Mouse (Mus musculus): ENCODE data around the gene Srrt.
"Not testable (repeated sequence)": the region's sequence is repeated elsewhere in the genome, so short reads cannot be mapped to it uniquely, and the experiment has no call there.

The Srrt gene

DNA sequence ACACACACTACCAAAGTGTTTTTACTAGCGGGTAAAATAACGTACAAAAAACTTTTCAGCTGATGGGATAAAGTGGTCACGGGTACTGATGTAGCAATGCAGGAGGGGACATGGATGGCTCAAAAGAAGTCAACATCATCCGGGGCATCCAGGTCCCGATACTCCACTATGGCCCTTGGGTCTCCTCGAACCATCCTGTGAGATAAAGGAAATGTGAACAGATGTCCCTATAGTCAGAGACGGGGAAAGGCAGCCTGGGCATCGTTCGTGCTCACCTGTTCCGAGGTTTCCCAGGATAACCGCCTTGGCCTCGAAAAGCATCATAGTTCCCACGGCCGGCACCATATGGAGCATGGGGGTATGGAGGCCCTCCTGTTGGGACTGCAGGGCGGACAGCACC lies 11.8 kb downstream of the Srrt start:
- DNase-seq (ENCODE audit: low spot score), result no peak

DNA sequence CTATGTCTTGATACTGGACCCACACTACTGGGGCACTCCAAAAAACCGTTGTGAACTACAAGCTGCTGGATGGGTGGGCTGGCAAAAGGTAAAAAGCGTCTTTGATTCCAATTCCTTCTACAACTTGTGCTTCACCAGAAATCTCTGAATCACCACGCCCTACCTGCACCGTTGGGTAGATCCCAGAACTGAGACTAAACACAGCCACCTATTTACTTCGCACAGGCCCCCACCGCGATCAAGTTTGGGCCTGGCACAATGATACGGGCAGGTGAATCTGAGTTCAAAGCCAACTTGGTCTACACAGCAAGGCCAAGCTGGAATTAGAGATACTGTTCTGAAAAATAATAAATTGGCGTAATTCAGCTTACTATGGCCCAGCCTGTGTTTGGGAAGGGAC lies 12.2 kb downstream of the Srrt start:
- DNase-seq (ENCODE audit: low spot score), result no peak

DNA sequence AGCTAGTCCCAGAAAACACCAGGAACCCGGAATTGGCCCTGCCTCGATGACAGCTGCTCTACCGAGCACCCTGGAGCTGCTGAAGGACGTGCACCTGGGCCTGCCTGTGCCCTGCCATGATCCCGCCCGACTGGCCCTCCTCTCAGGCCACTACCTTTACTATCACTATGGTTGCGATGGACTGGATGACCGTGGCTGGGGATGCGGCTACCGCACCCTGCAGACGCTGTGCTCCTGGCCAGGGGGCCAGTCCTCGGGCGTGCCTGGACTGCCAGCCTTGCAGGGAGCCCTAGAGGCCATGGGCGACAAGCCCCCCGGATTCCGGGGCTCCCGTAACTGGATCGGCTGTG lies 12.8 kb downstream of the Srrt start:
- DNase-seq (ENCODE audit: low spot score), result no peak

DNA sequence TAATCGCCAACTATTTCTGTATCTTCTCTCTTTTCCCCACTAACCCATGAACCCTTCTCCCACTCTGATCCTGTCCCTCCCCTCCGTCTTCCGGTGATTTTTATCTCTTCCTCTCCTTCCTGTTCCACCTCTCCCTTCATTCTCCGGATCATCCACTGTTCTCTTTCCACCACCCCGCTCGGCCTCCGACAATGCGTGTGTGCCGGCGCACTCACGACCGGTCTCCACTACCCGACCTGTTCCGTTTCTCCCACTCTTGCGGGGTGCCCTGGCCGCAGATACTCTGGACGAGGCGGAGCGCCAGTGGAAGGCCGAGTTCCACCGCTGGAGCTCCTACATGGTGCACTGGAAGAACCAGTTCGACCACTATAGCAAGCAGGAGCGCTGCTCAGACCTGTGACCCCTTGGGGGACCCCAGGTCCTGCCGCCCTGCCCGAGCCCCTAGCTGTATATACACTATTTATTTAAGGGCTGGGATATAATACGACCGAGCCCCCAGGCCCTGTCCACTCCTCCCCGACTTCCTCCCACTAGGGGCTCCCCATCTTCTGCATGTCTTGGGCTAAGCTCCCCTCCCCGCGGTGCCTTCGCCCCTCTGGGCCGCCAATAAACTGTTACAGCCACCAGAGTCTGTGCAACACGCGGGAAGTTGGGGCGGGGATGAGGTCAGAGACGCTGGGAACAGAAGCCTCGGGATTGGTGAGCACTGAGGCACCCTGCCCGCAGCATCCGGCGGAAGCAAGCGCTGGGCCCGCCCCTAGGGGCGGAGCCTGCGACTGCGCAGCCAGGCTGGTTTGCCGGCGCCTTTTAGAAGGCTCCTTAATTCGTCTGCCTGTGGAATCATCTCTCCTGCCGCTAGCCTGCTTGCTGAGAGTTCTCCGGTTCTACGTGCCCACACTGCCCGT lies 13.4 kb downstream of the Srrt start, which contains the start of gene Ufsp1:
Gene Ufsp1, plus strand, starts transcription at position 791 of the 905 bp plus-strand sequence.
- DNase-seq (ENCODE audit: low spot score), result peak; percentile 96

DNA sequence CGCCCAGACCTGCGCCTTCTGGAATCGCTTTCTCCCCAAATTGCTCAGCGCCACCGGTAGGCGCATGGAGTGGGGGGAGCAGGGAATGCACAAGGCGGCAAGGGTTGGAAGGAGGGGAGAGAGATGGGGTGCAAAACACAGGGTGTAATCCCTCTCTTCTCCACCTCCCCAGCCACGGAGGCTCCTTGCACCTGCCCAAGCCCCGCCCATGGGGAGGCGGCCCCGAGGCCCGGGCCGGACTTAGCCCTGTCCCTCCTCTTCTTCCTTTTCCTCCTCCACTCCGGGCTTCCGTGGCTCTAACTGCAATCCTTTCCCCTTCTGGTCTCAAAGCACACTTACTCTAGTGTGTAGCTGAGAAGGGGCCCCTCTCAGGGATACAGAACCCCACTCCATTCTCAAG lies 14.2 kb downstream of the Srrt start:
- DNase-seq (ENCODE audit: low spot score), result peak; percentile 73

DNA sequence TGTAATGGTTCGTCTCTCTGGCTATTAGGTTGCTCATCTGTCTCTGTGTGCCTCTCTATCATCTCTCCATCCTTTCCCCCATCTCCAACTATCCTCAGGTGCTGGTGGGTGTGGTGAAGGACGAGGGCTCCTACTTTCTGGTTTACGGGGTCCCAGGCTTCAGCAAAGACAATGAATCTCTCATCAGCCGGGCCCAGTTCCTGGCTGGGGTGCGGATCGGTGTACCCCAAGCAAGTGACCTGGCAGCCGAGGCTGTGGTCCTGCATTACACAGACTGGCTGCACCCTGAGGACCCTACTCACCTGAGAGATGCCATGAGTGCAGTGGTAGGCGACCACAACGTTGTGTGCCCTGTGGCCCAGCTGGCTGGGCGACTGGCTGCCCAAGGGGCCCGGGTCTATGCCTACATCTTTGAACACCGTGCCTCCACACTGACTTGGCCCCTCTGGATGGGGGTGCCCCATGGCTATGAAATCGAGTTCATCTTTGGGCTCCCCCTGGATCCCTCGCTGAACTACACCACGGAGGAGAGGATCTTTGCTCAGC lies 16.0 kb downstream of the Srrt start:
- DNase-seq (ENCODE audit: low spot score), result no peak

DNA sequence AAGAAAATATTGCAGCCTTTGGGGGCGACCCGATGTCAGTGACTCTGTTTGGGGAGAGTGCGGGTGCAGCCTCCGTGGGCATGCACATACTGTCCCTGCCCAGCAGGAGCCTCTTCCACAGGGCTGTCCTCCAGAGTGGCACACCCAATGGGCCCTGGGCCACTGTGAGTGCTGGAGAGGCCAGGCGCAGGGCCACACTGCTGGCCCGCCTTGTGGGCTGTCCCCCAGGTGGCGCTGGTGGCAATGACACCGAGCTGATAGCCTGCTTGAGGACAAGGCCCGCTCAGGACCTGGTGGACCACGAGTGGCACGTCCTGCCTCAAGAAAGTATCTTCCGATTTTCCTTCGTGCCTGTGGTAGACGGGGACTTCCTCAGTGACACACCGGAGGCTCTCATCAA lies 16.8 kb downstream of the Srrt start:
- peak; percentile 52 for DNase-seq (ENCODE audit: low spot score)

DNA sequence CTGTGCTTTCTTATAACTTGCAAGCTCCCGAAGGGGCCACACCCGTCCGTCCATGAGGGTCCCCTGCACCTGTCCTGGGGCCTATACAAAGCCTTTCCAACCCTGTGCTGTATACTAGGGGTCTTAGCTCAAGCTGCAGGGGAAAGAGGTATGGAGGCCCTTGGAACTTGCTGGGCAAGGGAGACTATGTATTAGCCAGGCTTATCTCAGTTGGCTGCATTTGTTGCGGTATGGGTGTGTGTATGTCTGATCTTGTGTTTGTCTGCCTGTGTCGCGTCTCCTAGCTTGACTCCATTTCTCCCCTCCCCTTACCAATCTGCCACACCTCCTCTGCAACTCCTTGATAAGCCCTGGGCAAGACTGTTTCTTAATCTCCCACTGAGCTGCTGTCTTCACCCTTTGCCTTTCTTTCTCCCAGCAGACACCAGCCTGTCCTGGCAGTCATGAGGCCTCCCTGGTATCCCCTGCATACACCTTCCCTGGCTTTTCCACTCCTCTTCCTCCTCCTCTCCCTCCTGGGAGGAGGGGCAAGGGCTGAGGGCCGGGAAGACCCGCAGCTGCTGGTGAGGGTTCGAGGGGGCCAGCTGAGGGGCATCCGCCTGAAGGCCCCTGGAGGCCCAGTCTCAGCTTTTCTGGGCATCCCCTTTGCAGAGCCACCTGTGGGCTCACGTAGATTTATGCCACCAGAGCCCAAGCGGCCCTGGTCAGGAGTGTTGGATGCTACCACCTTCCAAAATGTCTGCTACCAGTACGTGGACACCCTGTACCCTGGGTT lies 17.7 kb downstream of the Srrt start:
- DNase-seq (ENCODE audit: low spot score), result no peak

DNA sequence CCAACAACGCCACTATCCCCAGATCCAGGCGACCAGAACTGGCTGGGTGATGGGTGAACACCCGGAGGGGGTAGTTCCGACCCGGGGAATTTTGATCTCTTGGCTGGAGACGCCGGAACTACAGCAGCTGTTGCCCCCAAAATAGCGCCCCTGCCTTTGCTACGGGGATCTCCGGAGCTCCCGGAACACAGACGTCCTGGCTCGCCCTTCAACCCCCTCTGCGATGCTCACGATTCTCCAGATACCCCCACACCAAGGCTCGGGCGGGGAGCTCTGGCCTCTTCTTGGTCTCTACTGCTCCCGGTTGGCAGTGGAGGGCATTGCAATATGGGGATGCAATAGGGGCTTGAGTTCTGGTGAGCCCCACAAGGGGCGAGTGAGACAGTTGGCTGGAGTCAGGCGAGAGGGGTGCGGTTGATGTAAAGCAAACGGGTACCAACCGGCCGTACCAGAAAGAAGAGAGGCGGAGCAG lies 18.4 kb downstream of the Srrt start:
- DNase-seq (ENCODE audit: low spot score), result peak; percentile 69

DNA sequence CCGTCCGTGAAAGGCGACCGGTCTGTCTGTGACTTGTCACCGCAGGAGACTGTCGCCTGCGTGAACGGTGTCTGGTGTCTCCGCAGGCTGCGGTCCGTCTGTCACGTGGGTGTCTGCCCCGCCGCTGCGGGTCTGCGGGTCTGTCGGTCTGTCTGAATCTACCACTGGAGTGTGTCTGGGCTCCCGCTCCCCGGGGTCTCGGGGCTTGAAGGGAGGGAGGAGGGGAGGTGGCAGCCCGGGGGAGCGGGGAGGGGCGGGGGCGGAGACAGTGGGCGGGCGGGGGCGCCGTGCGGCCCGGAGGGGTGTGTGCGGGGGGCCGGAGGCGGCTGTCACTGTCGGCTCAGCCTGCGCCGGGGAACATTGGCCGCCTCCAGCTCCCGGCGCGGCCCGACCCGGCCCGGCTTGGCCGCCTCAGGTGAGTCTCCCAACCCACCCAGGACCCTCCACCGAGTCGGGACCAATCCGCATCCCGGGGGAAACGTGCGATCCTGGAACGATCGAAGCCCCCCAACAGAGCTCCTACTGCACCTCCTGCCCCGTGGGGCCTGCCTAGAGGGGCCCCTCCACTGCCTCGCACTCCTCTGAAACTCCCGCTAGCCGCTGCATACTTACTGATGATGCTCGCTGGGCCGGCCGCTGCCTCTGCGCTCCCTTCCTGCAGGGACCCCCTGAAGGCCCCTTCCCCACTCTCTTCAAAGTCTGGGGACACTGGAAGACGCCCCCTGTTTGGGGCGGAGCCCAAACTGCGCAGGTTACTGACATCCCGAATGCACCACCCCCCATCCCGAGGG lies 19.3 kb downstream of the Srrt start:
- DNase-seq (ENCODE audit: low spot score), result peak; percentile 64

DNA sequence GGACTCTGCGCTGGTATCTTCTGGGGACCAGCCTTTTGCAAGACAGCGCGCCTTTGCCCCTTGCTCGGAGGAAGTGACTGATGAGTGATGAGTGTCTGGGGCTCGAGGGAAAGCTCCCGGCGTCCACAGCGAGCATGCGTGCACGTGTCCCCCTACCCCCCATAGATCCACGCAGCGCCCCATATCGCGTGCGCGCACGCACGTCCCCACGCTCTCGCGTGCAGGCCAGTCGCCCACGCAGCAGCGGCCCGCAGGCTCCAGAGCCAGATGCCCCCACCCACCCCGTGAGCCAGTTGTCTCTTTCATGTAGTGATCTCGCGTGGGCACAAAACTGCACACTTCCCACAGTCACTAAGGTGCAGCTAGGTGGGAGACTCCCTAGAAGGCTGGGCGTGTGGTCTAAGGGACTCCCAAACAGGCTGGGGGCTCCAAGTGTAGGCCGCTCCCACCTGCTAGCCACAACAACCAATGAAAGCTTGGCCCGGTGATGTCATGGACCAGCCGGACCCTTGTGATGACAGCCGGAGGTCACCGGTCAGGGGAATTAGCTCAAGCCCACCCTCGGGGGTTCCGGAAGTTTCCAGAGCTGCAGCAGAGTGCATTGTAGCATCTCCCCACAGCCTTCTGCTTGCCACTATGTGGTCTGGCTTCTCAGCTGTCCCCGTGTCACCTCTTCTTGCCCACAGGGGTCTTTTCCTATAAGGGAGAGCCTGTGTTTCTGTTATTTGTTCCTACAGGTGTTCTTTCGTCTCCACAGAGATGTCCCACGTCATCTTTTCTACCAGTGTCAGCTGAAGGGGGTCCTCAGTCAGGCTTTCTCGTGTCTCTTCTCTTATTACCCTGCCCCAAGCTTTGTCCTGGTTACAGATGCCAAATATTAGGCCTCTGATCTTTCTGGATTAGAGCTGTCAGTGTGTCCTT lies 20.2 kb downstream of the Srrt start, which contains the start of gene Ache:
Gene Ache, plus strand, starts transcription at position 488 of the 921 bp plus-strand sequence.
- DNase-seq (ENCODE audit: low spot score), result peak; percentile 72

DNA sequence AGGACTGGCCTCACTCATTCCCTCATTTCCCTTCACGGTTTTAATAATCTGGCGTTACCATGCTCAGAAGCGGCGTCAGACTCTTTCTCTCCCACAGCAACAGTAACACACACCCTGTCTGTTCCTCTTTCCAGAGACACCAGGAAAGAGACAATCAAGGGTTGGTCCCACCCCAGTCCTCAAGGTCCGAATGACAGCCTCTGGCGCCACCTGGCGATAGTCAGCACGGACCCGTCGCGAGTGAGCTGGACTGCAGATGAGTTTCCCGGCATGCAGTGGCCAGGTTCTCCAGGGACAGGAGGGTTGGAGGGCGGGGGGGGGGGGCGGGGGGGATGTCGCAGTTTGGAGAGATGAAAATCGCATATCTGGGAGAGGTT lies 20.8 kb downstream of the Srrt start:
- DNase-seq (ENCODE audit: low spot score), result peak; percentile 93

DNA sequence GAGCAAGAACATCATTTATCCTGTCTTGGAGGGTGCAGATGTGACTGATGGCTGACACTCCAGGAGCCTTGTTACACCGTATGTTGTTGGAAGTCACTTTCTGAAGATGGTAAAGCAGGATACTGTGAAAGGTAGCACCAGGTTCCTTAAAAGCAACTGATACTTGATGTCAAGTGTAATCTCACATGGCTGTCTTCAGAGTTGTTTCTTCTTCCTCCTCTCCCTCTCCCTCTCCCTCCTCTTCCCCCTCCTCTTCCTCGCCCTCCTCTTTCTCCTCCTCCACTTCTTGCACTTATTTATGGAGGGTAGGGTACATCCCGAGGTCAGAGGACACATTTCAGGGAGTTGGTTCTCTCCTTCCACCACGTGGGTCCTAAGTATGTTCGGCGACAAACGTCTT lies 21.5 kb downstream of the Srrt start:
- no peak for DNase-seq (ENCODE audit: low spot score)

DNA sequence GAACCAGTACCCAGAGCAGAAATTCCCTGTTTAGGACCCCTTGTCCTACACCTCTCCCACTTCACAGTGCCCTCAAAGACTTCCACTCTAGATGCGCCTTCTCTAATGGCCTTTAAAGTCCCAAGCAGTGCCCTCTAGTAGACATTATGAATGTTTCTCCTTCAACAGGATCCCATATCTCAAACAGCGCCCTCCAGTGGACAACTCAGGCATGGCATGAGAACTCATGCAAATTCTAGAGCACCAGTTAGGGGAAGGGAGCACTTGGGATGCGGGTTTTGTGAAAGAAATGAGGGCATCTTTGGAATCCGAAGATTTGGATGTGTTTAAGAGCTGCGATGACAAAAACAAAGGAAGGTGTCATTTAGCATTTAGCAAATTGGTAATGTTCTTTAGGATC lies 22.4 kb downstream of the Srrt start:
- peak; percentile 62 for DNase-seq (ENCODE audit: low spot score)

DNA sequence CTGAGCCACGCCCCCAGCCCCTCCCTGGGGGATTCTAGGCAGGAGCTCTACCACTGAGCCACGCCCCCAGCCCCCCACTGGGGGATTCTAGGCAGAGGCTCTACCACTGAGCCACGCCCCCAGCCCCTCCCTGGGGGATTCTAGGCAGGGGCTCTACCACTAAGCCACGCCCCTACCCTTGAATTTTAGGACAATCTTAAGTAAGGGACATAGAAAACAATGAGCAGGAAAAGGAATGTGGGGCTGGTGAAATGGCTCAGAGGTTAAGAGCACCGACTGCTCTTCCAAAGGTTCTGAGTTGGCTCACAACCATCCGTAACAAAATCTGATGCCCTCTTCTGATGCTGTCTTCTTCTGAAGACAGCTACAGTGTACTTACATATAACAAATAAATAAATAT lies 23.1 kb downstream of the Srrt start:
- DNase-seq (ENCODE audit: low spot score), result not testable (repeated sequence)

DNA sequence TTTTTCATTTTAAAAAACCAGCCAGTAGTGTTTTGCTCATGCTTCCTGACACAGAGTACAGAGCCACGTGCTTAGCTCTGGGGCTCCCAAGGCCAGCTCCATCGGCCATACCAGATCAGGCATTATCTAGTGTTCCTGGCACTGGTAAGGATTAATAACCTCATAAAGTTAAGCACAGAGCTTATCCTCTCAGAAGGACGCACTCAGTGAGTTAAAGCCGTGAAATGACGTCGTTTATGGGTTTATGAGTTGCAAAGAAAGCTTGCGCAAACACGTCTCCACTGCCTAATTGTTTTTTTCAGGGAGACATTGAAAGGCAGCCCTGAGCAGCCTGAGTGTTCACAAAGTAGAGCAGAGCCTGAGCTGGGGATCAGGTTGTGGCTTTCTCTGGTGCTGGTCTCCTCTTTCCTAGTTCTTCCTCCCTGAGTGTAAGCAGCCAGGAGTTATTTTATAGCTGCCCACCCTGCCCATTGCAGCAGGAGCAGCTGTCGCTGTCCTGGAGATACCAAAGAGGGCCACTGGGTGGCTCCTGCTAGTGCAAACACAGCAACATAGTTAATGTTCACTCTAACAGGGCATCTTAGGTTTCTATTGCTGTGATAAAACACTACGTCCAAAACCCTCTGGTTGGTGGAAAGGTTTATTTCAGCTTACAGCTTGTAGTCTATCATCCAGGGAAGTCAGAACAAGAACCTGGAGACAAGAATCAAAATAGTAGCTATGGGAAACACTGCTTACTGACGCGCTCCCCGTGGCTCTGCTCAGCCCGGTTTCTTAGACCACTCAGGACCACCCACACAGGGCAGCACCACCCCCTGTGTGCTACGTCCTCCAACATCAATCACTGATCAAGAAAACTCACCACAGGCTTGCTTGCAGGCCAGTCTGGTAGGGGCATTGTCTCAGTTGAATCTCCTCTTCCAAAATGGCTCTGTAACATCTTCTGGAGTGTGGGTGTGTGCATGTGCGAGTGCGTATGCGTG lies 29.8 kb downstream of the Srrt start:
- peak; percentile 35 for DNase-seq (ENCODE audit: low spot score)

DNA sequence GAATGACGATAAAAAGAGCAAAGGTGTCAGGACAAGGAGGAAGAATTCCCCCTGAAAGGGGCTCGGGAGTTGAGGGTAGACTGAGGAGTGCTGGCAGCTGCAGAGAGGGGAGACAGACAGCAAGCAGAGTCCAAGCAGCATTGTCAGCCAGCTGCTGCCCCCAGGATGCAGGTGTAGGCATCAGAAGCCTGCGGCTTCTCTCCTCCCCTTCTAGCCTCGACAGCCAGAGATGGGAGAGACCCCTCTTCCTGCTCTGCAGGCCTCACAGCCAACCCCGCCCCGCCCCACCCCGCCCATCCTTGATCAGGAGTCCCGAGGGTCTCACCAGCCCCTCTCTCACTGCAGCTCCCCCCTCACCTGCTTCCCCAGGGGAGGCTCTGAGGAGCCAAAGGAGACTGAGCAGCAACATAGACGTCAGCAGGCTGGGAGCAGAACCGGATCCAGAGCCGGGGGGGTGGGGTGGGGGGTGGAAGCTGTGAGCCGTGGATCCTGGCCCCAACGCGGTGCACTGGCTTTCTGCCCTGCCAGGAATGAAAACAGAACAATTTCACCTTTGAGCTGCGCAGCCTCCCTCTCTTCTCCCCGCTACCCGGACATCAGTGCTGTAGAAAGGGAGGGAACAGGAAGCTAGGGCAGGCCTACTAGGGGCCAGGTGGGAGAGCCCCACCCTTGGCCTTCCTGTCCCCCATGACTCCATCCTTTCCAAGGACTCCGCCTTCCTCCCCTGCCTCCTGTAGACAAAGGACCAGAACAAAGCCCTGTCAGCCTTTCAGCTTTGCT lies 39.2 kb downstream of the Srrt start:
- no peak for DNase-seq (ENCODE audit: low spot score)

DNA sequence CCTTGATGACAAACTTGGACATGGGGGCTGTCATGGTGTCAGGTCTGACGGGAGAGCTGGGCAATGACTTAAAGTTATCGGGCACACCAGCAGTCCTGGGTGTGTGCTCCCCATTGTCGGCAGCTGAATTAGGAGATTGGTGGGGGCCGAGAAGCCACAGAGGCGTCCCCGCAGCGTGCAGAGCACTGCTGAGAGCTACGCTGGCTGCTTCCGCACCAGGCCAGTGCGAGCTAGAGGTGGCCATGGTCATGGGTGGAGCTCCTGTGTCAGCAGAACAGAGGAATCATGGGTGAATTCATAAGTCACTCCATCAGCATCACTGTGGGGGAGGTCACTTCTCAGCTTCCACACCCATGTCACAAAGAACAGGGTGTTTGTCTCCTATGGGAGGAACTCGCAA lies 42.7 kb downstream of the Srrt start:
- no peak for DNase-seq (ENCODE audit: low spot score)

All from layer of hippocampus, adult 11-12 months (tissue).